Mouse (Mus musculus) embryonic stem cell, embryonic (primary cell): ENCODE results near the gene Gpatch11.

Source experiments
- CTCF ChIA-PET, 4 experiments: fragments of 300-600 bp in 2 of 4; fragments of 350-600 bp in 2 of 4; sonication (Branson Sonifier 250); formaldehyde crosslinking; loops; one replicate each; lab custom pipeline; 2022; ENCODE audit warnings: inconsistent platforms in 2 of 4; lab: Charles Lee
- POLR2A ChIA-PET, 4 experiments: fragments of 300-600 bp in 2 of 4; fragments of 350-600 bp in 2 of 4; sonication (Branson Sonifier 250); formaldehyde crosslinking; loops; one replicate each; lab custom pipeline; 2022; ENCODE audit warnings: antibody characterized with exemption in 4 of 4, inconsistent platforms in 1 of 4; lab: Charles Lee

Gpatch11 gene

DNA sequence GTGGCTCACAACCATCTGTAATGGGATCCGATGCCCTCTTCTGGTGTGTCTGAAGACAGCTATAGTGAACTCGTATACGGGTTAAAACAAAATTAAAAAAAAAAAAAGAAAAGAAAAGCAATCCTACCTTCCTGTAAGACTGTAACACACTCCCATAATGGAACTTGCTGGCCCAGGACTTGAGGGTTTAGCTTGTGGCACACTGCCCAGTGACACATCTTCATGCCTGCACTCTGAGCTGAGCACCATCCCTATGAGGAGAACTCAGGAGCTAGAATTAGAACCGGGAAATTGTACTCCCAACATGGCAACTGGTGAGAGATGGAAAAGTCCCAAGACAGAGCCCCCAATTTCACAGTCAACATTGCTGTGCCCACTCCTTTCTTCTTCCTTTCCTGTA, 47.9 kb downstream of the Gpatch11 start:
- POLR2A ChIA-PET = interaction anchor here in 3 of 4 experiments (0.5 to 6.9 kb wide), 18 partner anchors 8 to 252 kb away, joined by 3 to 66 read pairs (median 6); partner anchors contain the start of genes Gpatch11 (in 2 of the 3), Heatr5b (in 2 of the 3), Cebpz (in 1 of the 3) and Ndufaf7 (in 1 of the 3)
- CTCF ChIA-PET = interaction anchor here in 1 of 4 experiments (0.6 kb wide), 1 partner anchor 145 kb away, joined by 4 read pairs; no protein-coding TSS in a partner anchor

DNA sequence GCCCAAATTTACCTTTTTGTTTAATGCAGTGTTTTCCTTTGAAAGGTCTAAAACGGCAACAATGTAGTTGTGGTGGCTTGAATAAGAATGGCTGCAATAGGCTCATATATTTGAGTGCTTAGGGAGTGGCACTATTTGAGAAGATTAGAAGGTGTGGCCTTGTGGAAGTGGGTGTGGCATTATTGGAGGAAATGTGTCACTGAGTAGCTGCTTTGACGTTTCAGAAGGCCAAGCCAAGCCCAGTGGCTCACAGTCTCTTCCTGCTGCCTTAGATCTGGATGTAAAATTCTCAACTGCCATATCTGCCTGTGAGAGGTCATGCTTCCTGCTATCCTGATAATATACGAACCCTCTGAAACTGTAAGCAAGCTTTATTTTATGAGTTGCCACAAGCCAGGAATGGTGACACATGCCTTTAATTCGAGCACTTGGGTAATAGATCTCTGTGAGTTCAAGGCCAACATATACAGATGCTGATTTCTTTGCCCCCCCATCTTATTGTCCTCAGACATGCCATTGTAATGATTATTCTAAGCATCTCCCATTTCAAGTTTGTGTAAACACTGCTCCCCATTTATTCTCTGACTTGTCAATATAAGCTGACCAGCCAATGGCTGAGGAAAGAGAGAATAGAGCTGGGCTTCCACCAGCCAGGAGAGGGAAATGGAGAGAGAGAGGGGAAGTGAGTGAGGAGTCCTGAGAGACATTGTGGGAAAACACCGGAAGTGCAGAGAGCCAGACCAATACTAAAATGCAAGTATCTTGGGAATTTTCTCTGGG, 50.1 kb downstream of the Gpatch11 start:
- CTCF ChIA-PET = no interaction called here
- POLR2A ChIA-PET = interaction anchor here (0.6 to 6.9 kb wide), 20 partner anchors 9 to 284 kb away, joined by 3 to 66 read pairs (median 8); partner anchors contain the start of genes Cebpz (in 1 of the 4), Cebpzos (in 1 of the 4), Gpatch11 (in 1 of the 4) and Heatr5b (in 1 of the 4)

DNA sequence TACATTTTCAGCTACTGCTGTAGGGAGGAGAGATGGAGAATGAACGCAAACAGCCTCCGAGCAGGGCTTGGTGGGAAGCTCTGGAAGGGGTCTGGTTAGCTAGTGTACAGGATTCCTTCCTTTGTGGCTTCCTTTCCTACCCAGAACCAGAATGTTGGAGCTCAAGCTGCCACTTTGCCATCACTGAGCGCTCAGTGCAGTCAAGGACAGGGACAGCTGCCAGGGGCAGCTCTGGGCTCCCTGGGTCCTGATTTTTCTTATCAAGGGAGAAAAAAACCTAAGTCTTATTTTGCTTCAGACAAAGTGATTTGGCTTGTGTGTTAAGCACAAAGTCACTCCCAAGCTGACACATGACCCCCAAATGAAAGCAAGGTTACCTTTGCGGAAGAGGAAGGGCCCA, 53.2 kb downstream of the Gpatch11 start:
- ChIA-PET POLR2A (interaction anchor here in 2 of 4 experiments (0.6 to 1.9 kb wide), 8 partner anchors 15 to 311 kb away, joined by 3 to 6 read pairs (median 3); partner anchors contain the start of genes Cebpzos (in 1 of the 2) and Prkd3 (in 1 of the 2)), CTCF (no interaction called here)

DNA sequence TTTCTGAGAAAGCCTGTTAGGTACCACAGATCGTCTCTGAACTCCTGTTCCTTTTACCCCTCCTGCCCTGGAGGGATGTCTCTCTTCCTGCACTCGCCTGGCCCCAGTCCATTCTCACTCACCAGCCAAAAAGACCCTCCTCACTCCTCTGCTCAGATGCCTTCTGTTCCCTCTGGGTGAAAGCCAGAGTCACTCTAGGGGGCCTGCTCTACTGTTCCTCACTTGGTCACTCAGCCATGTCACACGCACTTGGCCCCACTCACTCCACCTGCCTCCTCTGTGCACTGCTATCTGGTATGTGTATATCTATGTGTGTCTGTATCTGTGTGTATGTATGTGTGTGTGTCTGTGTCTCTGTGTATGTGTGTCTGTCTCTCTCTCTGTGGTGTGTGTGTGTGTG, 53.8 kb downstream of the Gpatch11 start:
- POLR2A ChIA-PET = interaction anchor here in 1 of 4 experiments (1.9 kb wide), 1 partner anchor 27 kb away, joined by 6 read pairs; the partner anchor contains the start of gene Cebpzos
- CTCF ChIA-PET = no interaction called here

DNA sequence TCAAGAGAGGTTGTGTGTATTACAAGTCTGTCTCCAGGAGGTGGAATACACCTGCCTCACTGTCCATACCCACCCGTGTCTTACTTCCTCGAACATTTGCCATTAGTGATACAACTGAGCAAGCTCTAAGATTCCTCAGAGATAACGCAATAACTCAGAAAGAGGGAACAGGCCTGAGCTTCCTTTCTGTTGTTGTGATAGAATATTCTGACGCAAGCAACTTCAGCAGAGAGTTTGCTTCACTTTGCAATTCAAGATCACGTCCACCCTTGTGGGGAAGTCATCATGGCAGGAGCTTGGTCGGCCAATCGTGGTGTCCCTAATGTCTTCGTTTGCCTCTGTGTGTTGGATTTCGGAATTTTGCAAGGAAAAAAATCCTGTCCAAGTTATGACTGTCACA, 55.7 kb downstream of the Gpatch11 start:
- CTCF ChIA-PET = no interaction called here

DNA sequence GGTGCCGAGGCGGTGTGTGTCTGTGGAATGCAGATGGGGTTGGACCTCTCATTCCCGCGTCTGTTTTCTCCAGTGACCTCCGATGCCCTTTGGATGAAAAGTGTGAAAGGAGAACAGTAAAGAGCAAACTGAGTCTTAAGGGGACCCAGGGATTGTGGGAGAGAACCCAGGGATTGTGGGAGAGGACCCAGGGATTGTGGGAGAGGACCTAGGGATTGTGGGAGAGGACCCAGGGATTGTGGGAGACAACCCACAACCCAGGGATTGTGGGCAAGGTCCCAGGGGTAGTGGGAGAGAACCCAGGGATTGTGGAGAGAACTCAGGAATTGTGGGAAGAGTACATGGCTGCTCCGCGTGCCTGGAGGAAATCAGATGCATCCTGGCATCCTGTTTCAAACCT, 59.6 kb downstream of the Gpatch11 start:
- CTCF ChIA-PET = interaction anchor here (0.7 to 1.4 kb wide), 11 partner anchors 10 to 465 kb away, joined by 3 to 8 read pairs (median 4); partner anchors contain the start of gene Cebpzos (in 1 of the 4)
- POLR2A ChIA-PET = interaction anchor here (0.7 to 4.9 kb wide), 24 partner anchors 10 to 303 kb away, joined by 3 to 66 read pairs (median 8); partner anchors contain the start of genes Eif2ak2 (in 3 of the 4), Cebpzos (in 2 of the 4), Cebpz (in 1 of the 4) and Gpatch11 (in 1 of the 4)

More for the DNA sequence above, 55.7 kb downstream of the Gpatch11 start:
- POLR2A ChIA-PET = interaction anchor here in 3 of 4 experiments (0.8 to 1.9 kb wide), 7 partner anchors 10 to 71 kb away, joined by 3 to 4 read pairs (median 3); no protein-coding TSS in a partner anchor

DNA sequence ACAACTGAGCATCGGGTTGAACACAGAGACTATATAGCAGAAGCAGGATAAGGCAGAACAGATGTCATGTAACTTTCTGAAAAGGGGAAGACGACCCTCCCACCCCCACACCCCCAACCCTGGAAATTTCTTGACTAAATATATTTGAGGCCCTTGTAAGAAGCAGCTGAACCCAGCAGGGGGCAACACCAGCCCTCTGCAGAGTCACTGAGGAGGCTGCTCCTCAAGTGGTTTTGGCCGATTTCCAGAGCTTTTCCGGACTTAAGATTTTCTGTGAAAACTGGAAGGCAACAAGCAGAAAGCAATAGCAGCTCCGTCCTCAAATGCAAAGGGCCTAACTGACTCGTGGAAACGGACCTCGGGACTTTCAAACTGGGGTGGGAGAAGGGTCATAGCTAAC, 60.0 kb downstream of the Gpatch11 start:
- POLR2A ChIA-PET = interaction anchor here (0.6 to 4.9 kb wide), 43 partner anchors 9 to 1397 kb away, joined by 3 to 66 read pairs (median 4); partner anchors contain the start of genes Eif2ak2 (in 3 of the 4), Gpatch11 (in 3 of the 4), Heatr5b (in 3 of the 4) and Cebpzos (in 2 of the 4)
- CTCF ChIA-PET = interaction anchor here (0.6 to 1.4 kb wide), 23 partner anchors 9 to 1019 kb away, joined by 3 to 8 read pairs (median 3); partner anchors contain the start of genes Gpatch11 (in 2 of the 4), Heatr5b (in 2 of the 4) and Cebpzos (in 1 of the 4)
